ENCODE assay signal across 19 mouse cellular contexts in the genomic region with DNA sequence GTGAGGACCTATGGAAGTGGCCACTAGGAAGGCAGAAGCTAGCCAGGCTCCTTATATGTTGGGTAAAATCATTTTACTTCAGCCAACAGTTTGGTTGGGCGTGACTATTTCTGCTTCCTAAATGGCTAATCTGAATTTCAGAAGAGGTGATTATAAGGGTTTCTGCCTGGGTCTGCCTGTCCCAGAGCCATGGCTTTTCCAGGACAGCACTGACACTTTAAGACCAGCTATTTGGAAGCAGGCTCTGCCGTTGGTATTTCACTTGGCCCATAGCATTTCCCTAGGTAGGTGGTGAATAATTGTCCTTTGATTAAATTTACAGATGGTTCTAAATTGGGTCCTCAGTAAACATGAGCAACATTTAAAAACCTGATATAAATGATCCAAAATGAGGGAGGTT.
A peak's percentile ranks its signal among the peaks of the same experiment; 100 is the strongest.
DNase-seq lines count a peak whose midpoint lies in the region; ATAC-seq lines count a peak whose summit lies in the region.
"Had no signal": no experiment of that assay in that cellular context is flagged by ENCODE, and none has a peak within 500 bp of the region (broad histone marks: within the 10 kb centered on the region; RNA-seq: fewer than 3 reads in every experiment).

No protein-coding gene starts in this region.

- ATAC-seq in midbrain, embryonic 11.5 days (ENCODE audit: low FRiP score): no peak
- no peak for ATAC-seq in midbrain, embryonic 16.5 days
- ATAC-seq: forebrain, embryonic 13.5 days; forebrain, embryonic 15.5 days had no signal

- DNase-seq in heart, adult 11 months: peak; percentile 94
- DNase-seq in heart, postnatal 36 days: no peak
- peak; percentile 41 for DNase-seq in heart, adult 8-10 months (ENCODE audit: low spot score)
- DNase-seq in heart, postnatal 14 days: no peak
- peak; percentile 28 for DNase-seq in midbrain, embryonic 11.5 days (ENCODE audit: low spot score, missing footprints)
- DNase-seq in frontal cortex, postnatal 36 days (ENCODE audit: low spot score in 2 of 2): no peak
- DNase-seq: adrenal gland, adult 2 months; adrenal gland, postnatal 10 days; adrenal gland, postnatal 25 days; cerebellum, adult 11-12 months; cerebellum, adult 2 months; cerebellum, adult 9-10 months; cerebellum, postnatal 10 days; cerebellum, postnatal 25 days had no signal

- H3K9me3 ChIP-seq in midbrain, embryonic 11.5 days (ENCODE audit: control insufficient read depth, low read length): no peaks in the 10 kb centered on the region
- H3K9me3 ChIP-seq in midbrain, embryonic 16.5 days (replicated peaks; ENCODE audit: control insufficient read depth, low read length, poor library complexity, severe bottlenecking): no peaks in the 10 kb centered on the region
- H3K9me3 ChIP-seq: embryonic facial prominence, embryonic 10.5 days; embryonic facial prominence, embryonic 12.5 days; forebrain, embryonic 13.5 days; forebrain, embryonic 15.5 days had no signal

- H3K27me3 ChIP-seq in midbrain, embryonic 11.5 days (ENCODE audit: control insufficient read depth, insufficient read depth, low read length): no peaks in the 10 kb centered on the region
- no peaks in the 10 kb centered on the region for H3K27me3 ChIP-seq in midbrain, embryonic 16.5 days (ENCODE audit: control insufficient read depth, insufficient read depth, low read depth, low read length)
- H3K27me3 ChIP-seq: embryonic facial prominence, embryonic 12.5 days; forebrain, embryonic 13.5 days; forebrain, embryonic 15.5 days had no signal

- H3K4me2 ChIP-seq in midbrain, embryonic 11.5 days: no peak overlapping the region
- H3K4me2 ChIP-seq in midbrain, embryonic 16.5 days (ENCODE audit: low read length): no peak overlapping the region
- H3K4me2 ChIP-seq: embryonic facial prominence, embryonic 12.5 days; forebrain, embryonic 13.5 days; forebrain, embryonic 15.5 days had no signal

- H3K4me3 ChIP-seq in midbrain, embryonic 11.5 days (ENCODE audit: low read depth, low read length): no peak overlapping the region
- H3K4me3 ChIP-seq in midbrain, embryonic 16.5 days (ENCODE audit: low read depth, low read length): no peak overlapping the region
- H3K4me3 ChIP-seq: embryonic facial prominence, embryonic 10.5 days; embryonic facial prominence, embryonic 12.5 days; forebrain, embryonic 13.5 days; forebrain, embryonic 15.5 days had no signal

- H3K36me3 ChIP-seq in midbrain, embryonic 11.5 days (ENCODE audit: control insufficient read depth, insufficient read depth, low read length): no peaks in the 10 kb centered on the region
- H3K36me3 ChIP-seq in midbrain, embryonic 16.5 days (ENCODE audit: control insufficient read depth, insufficient read depth, low read length): no peaks in the 10 kb centered on the region
- H3K36me3 ChIP-seq: embryonic facial prominence, embryonic 10.5 days; embryonic facial prominence, embryonic 12.5 days; forebrain, embryonic 15.5 days had no signal

- H3K27ac ChIP-seq in midbrain, embryonic 11.5 days (ENCODE audit: low read depth, low read length): no peak overlapping the region
- H3K27ac ChIP-seq in midbrain, embryonic 16.5 days (ENCODE audit: low read length): no peak overlapping the region
- H3K27ac ChIP-seq: embryonic facial prominence, embryonic 10.5 days; embryonic facial prominence, embryonic 12.5 days; forebrain, embryonic 13.5 days; forebrain, embryonic 15.5 days had no signal

- H3K9ac ChIP-seq in midbrain, embryonic 11.5 days (ENCODE audit: low read length): no peak overlapping the region
- H3K9ac ChIP-seq in midbrain, embryonic 16.5 days (ENCODE audit: low read depth, low read length): no peak overlapping the region
- H3K9ac ChIP-seq: embryonic facial prominence, embryonic 12.5 days; forebrain, embryonic 13.5 days; forebrain, embryonic 15.5 days had no signal

- intact Hi-C loops in heart, postnatal 36 days (cut with DNase I): loop anchor here (2.0 to 5.0 kb wide), 2 partner anchors 60 to 69 kb away; no protein-coding TSS in a partner anchor
- intact Hi-C loops in heart, postnatal 14 days (cut with DNase I): no loop called here

- 79% methylated on average over 2 of the region's 2 CpGs for WGBS in midbrain, embryonic 11.5 days
- 85% methylated on average over 2 of the region's 2 CpGs for WGBS in midbrain, embryonic 16.5 days

- no peaks in the 10 kb centered on the region for H3K4me1 ChIP-seq in midbrain, embryonic 11.5 days (ENCODE audit: control insufficient read depth, insufficient read depth, low read length)
- H3K4me1 ChIP-seq in midbrain, embryonic 16.5 days (ENCODE audit: control insufficient read depth, insufficient read depth, low read length): no peaks in the 10 kb centered on the region
- H3K4me1 ChIP-seq: embryonic facial prominence, embryonic 12.5 days; forebrain, embryonic 13.5 days; forebrain, embryonic 15.5 days had no signal

Comparison
In these comparisons a context has a peak if more than half of its experiments do, and no peak if none do; other contexts are left out.
1. DNase-seq: peak in heart, adult 11 months (single experiment), heart, adult 8-10 months (single experiment) and midbrain, embryonic 11.5 days (single experiment); none in heart, postnatal 36 days (0 of 2), heart, postnatal 14 days (0 of 2) and frontal cortex, postnatal 36 days (0 of 2).